Mouse (Mus musculus) heart, postnatal 4 days (tissue): ENCODE data around the gene Jdp2. TPM values are rescaled to one million over a fixed set of nuclear protein-coding genes. Genes with fewer than 3 reads are reported as not detected.

Experiments used
- DNase-seq: peaks from one replicate; pipeline ENCODE4 v3.0.0; 2021
- total RNA-seq, 2 experiments: library from RNA; stranded (reverse); gene quantifications; 2 replicates each; pipeline ENCODE4 v1.2.3; 2021

Gene Jdp2
- total RNA-seq: 10 to 100 TPM in 1 of 2 experiments, 1 to 10 TPM in 1; 9.1 to 12.2 TPM

- peak; percentile 96 for DNase-seq
Measured at GRCm38 (mm10) chr12:85598611-85599477, at the start of gene Jdp2. Gene Jdp2 (plus strand): TSS chr12:85599027.

GRCm38 (mm10) chr12:85549661-85550060 lies 49.2 kb upstream of the Jdp2 start:
- no peak for DNase-seq

GRCm38 (mm10) chr12:85550435-85550834 lies 48.4 kb upstream of the Jdp2 start:
- DNase-seq: no peak

- DNase-seq: peak; percentile 37
Measured at GRCm38 (mm10) chr12:85559299-85559698, 39.5 kb upstream of the Jdp2 start.

- DNase-seq: no peak
Measured at GRCm38 (mm10) chr12:85565441-85565840, 33.4 kb upstream of the Jdp2 start.

- no peak for DNase-seq
Measured at GRCm38 (mm10) chr12:85568298-85568697, 30.5 kb upstream of the Jdp2 start.

- peak; percentile 55 for DNase-seq
Measured at GRCm38 (mm10) chr12:85569393-85570157, 29.3 kb upstream of the Jdp2 start.

GRCm38 (mm10) chr12:85570158-85570540 lies 28.7 kb upstream of the Jdp2 start:
- no peak for DNase-seq

- peak; percentile 45 for DNase-seq
Measured at GRCm38 (mm10) chr12:85571312-85571711, 27.5 kb upstream of the Jdp2 start.

GRCm38 (mm10) chr12:85572047-85572475 lies 26.8 kb upstream of the Jdp2 start:
- peak; percentile 82 for DNase-seq

GRCm38 (mm10) chr12:85574806-85575495 lies 23.9 kb upstream of the Jdp2 start:
- no peak for DNase-seq

- DNase-seq: no peak
Measured at GRCm38 (mm10) chr12:85575496-85575840, 23.4 kb upstream of the Jdp2 start.

- no peak for DNase-seq
Measured at GRCm38 (mm10) chr12:85581261-85582066, 17.4 kb upstream of the Jdp2 start.

- DNase-seq: no peak
Measured at GRCm38 (mm10) chr12:85582067-85582316, 16.8 kb upstream of the Jdp2 start.

- DNase-seq: peak; percentile 62
Measured at GRCm38 (mm10) chr12:85585761-85586258, 13.0 kb upstream of the Jdp2 start.

- DNase-seq: no peak
Measured at GRCm38 (mm10) chr12:85589870-85590382, 8.9 kb upstream of the Jdp2 start.

GRCm38 (mm10) chr12:85592943-85593342 lies 5.9 kb upstream of the Jdp2 start:
- no peak for DNase-seq

GRCm38 (mm10) chr12:85594390-85594789 lies 4.4 kb upstream of the Jdp2 start:
- DNase-seq: no peak

- DNase-seq: no peak
Measured at GRCm38 (mm10) chr12:85598053-85598452, 774 bp upstream of the Jdp2 start.

GRCm38 (mm10) chr12:85599478-85600152 lies 788 bp downstream of the Jdp2 start:
- peak; percentile 47 for DNase-seq

GRCm38 (mm10) chr12:85600637-85601036 lies 1.8 kb downstream of the Jdp2 start:
- no peak for DNase-seq
